Mouse (Mus musculus) cortical plate, adult 2 months (tissue): ENCODE measurements around the gene H2-M10.2.

ENCODE experiments used
- CTCF ChIP-seq: fragments of 200-500 bp; IDR thresholded peaks from 2 replicates; pipeline ENCODE4 v1.5.1; 2011; ENCODE audit warnings: mild to moderate bottlenecking, control low read depth, low read length; ENCODE audit not compliant: insufficient read depth; ENCODE audit errors: extremely low read depth
- POLR2A ChIP-seq: fragments of 200-500 bp; IDR thresholded peaks from 2 replicates; pipeline ENCODE4 v1.6.1; 2011; ENCODE audit warnings: mild to moderate bottlenecking, low read length, control low read depth; ENCODE audit not compliant: insufficient read depth; ENCODE audit errors: extremely low read depth

GRCm38 (mm10) chr17:36270956-36271585, 15.2 kb downstream of the H2-M10.2 start:
- TF ChIP-seq POLR2A (peak; percentile 74), CTCF (no peak)
